Mouse (Mus musculus) cerebral cortex, adult 2 months (tissue): Measurements from ENCODE around the gene Inhbe.

Experiments
- WGBS: fragments of 180-500 bp; shearing (Covaris S2); methylation state at CpG from one replicate; pipeline ENCODE4 v1.1.7; 2018; 5-methylcytosine and 5-hydroxymethylcytosine counted together

The Inhbe gene

GRCm38 (mm10) chr10:127322669-127323068, 31.5 kb downstream of the Inhbe start:
- 93% methylated on average over 4 of the region's 4 CpGs for WGBS

- WGBS = 85% methylated on average over 13 of the region's 13 CpGs
These were observed 32.0 kb downstream of the Inhbe start for GRCm38 (mm10) chr10:127322178-127322577.

- WGBS = 79% methylated on average over 3 of the region's 3 CpGs
These were observed 32.6 kb downstream of the Inhbe start, which contains the start of gene Arhgap9 for GRCm38 (mm10) chr10:127321621-127322020. Arhgap9 (plus strand) TSS chr10:127321964.

- WGBS = 76% methylated on average over 7 of the region's 7 CpGs
These were observed 34.2 kb downstream of the Inhbe start for GRCm38 (mm10) chr10:127319969-127320368.

GRCm38 (mm10) chr10:127318009-127318408, 36.2 kb downstream of the Inhbe start:
- WGBS = 42% methylated on average over 4 of the region's 4 CpGs

GRCm38 (mm10) chr10:127317277-127317676, 36.9 kb downstream of the Inhbe start:
- WGBS = 89% methylated on average over 2 of the region's 2 CpGs

GRCm38 (mm10) chr10:127314950-127315349, 39.3 kb downstream of the Inhbe start:
- WGBS = 85% methylated on average over 1 of the region's 1 CpGs

GRCm38 (mm10) chr10:127313516-127313915, 40.7 kb downstream of the Inhbe start:
- WGBS = 94% methylated on average over 5 of the region's 5 CpGs

- 79% methylated on average over 4 of the region's 4 CpGs for WGBS
These were observed 41.4 kb downstream of the Inhbe start for GRCm38 (mm10) chr10:127312858-127313257.

- WGBS = under 1% methylated on average over 4 of the region's 4 CpGs
These were observed 41.9 kb downstream of the Inhbe start for GRCm38 (mm10) chr10:127312356-127312676.

- WGBS = under 1% methylated on average over 65 of the region's 65 CpGs
These were observed 42.5 kb downstream of the Inhbe start, which contains the start of gene Mars for GRCm38 (mm10) chr10:127311476-127312355. Mars (minus strand) TSS chr10:127311786.

GRCm38 (mm10) chr10:127310523-127311475, 43.4 kb downstream of the Inhbe start:
- WGBS = 34% methylated on average over 23 of the region's 23 CpGs

- WGBS = 74% methylated on average over 3 of the region's 3 CpGs
These were observed 45.0 kb downstream of the Inhbe start for GRCm38 (mm10) chr10:127309167-127309566.

- 87% methylated on average over 11 of the region's 11 CpGs for WGBS
These were observed 51.1 kb downstream of the Inhbe start for GRCm38 (mm10) chr10:127303136-127303535.

- 93% methylated on average over 6 of the region's 6 CpGs for WGBS
These were observed 53.9 kb downstream of the Inhbe start for GRCm38 (mm10) chr10:127300361-127300760.
